Mouse (Mus musculus): ENCODE data around the gene Emc10.

Emc10 gene

GRCm38 (mm10) chr7:44465111-44465510 is 31.2 kb downstream of the Emc10 start, which contains the start of gene Aspdh:
Aspdh (plus strand) TSS chr7:44465391.
- DNase-seq (ENCODE audit: extremely low read depth, low read depth, low spot score) = no peak

- no peak for DNase-seq (ENCODE audit: extremely low read depth, low read depth, low spot score)
These were observed 31.8 kb downstream of the Emc10 start for GRCm38 (mm10) chr7:44464511-44464910.

GRCm38 (mm10) chr7:44463556-44464225 is 32.6 kb downstream of the Emc10 start:
- DNase-seq (ENCODE audit: extremely low read depth, low read depth, low spot score) = no peak

GRCm38 (mm10) chr7:44463056-44463425 is 33.3 kb downstream of the Emc10 start:
- no peak for DNase-seq (ENCODE audit: extremely low read depth, low read depth, low spot score)

- no peak for DNase-seq (ENCODE audit: extremely low read depth, low read depth, low spot score)
These were observed 33.9 kb downstream of the Emc10 start for GRCm38 (mm10) chr7:44462218-44463055.

GRCm38 (mm10) chr7:44461503-44462217 is 34.7 kb downstream of the Emc10 start:
- DNase-seq (ENCODE audit: extremely low read depth, low read depth, low spot score) = no peak

- no peak for DNase-seq (ENCODE audit: extremely low read depth, low read depth, low spot score)
These were observed 35.4 kb downstream of the Emc10 start for GRCm38 (mm10) chr7:44460767-44461502.

GRCm38 (mm10) chr7:44460067-44460466 is 36.3 kb downstream of the Emc10 start:
- DNase-seq (ENCODE audit: extremely low read depth, low read depth, low spot score) = no peak

GRCm38 (mm10) chr7:44456302-44456701 is 40.0 kb downstream of the Emc10 start:
- DNase-seq (ENCODE audit: extremely low read depth, low read depth, low spot score) = no peak

- DNase-seq (ENCODE audit: extremely low read depth, low read depth, low spot score) = no peak
These were observed 43.1 kb downstream of the Emc10 start for GRCm38 (mm10) chr7:44453256-44453655.

- DNase-seq (ENCODE audit: extremely low read depth, low read depth, low spot score) = no peak
These were observed 50.1 kb downstream of the Emc10 start for GRCm38 (mm10) chr7:44446070-44446855.

GRCm38 (mm10) chr7:44445528-44445923 is 50.8 kb downstream of the Emc10 start:
- no peak for DNase-seq (ENCODE audit: extremely low read depth, low read depth, low spot score)

GRCm38 (mm10) chr7:44444886-44445527 is 51.3 kb downstream of the Emc10 start:
- no peak for DNase-seq (ENCODE audit: extremely low read depth, low read depth, low spot score)

GRCm38 (mm10) chr7:44443268-44444173 is 52.8 kb downstream of the Emc10 start:
- DNase-seq (ENCODE audit: extremely low read depth, low read depth, low spot score) = no peak

GRCm38 (mm10) chr7:44442407-44442821 is 53.9 kb downstream of the Emc10 start:
- no peak for DNase-seq (ENCODE audit: extremely low read depth, low read depth, low spot score)

GRCm38 (mm10) chr7:44441648-44442109 is 54.6 kb downstream of the Emc10 start:
- no peak for DNase-seq (ENCODE audit: extremely low read depth, low read depth, low spot score)

GRCm38 (mm10) chr7:44441180-44441579 is 55.1 kb downstream of the Emc10 start:
- no peak for DNase-seq (ENCODE audit: extremely low read depth, low read depth, low spot score)

GRCm38 (mm10) chr7:44440479-44440878 is 55.9 kb downstream of the Emc10 start:
- DNase-seq (ENCODE audit: extremely low read depth, low read depth, low spot score) = no peak
